Mouse (Mus musculus) embryo, embryonic 10.5 days (tissue): Measurements from ENCODE around the gene Galnt17.

Experiments
- DNase-seq: peaks from one replicate; pipeline ENCODE4 v3.0.0-alpha.2; 2015; ENCODE audit warnings: low spot score

Galnt17 gene

DNA sequence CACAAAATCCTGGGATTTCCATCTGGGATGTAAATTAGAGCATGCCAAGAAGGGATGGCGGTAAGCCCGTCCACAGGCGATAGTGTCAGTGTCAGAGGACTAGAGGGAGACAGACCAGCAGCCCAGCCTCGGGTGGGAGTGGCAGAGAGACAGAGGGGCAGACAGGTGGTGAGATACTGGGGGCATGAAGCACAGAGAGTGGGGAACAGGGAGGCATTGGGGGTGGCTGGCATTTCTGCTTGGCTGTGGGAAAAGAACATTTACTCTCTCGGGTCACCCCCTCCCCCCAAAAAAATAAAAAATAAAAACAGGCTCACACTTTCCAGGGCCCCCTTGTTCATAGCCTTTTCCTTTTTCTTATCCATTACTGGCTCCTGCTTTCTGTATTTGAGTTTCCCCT, 287.4 kb downstream of the Galnt17 start:
- no peak for DNase-seq

DNA sequence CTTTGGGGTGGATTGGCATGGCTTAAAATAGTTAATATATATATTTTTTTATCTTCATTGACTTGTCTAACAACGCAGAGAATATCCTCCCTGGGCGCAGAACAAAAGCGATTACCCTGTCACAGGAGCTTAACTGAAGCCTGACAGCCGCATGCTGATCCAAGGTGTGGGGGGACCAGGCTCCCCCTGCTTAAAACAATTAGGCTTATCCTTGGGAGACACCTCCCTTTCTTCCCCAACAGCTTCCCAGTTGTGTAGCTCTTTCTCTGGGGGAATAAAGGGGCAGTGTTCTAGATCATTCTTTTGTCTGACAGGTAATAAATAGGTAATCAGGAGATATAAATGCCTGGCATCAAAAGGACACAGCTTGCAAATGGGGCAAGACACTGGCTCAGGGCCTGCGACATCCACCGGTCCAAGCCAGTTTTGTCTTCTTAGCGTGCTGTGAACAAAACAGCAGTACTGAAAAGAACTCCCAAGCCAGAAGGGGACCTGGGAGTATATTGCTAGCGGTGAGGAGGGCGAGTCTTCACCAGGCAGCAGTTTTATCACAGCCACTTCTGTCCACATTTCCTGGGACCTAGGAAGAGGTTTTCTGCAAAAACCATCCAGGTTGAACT, 288.8 kb downstream of the Galnt17 start:
- DNase-seq, result no peak

DNA sequence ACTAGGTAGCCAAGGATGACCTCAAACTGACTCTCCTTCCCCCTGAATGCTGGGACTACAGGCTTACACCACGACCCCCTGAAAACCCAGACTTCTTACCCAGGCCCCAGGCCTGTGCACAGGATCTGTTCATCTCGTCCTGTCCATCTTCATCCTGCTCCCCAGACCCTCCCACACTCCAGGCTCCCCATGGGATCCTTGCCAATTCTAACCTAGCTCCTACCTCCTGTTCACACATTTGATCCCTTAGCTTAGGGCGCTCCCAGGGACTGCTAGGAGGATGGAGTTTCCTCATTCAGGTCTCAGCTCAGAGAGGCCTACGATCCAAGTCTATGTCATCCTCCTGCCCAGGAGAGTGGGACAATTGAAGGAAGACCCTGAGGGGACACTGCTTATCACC, 292.2 kb downstream of the Galnt17 start:
- DNase-seq, result no peak

DNA sequence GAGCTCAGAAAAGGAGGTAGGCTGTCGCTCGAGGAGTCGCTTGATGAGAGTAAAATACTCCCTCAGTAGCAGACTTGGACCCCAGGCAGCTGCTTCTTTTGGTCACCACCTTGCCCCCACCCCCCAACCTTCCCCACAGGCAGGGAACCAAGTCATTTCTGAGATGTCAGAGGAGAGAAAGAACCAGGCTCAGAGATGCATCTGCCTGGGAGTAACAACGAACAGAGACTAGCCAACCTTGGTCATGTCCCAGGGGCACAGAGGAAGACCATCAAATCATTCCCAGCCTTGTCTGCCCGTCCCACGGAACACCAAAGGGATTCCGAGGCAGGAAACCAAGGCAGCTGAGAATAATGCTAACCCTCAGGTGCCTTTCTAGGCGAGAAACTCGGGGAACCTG, 293.0 kb downstream of the Galnt17 start:
- no peak for DNase-seq

DNA sequence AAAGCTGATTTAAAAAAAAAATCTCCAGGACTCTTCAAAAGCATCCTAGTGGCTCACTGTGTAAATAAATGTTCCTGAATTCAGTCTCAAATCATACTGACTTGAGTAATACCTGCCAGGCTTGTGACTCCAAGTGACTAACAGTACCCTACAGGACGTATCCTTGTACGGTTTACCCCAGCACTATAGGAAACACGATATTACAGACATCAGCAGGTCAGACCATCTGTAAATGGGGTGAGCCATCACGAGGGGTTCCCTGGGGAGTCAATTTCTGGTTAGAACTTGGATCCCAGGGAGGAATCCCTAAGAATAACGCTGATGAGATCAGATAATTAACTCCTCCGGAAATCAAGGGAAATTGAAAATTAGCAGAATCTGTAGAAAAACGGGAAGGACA, 294.5 kb downstream of the Galnt17 start:
- DNase-seq, result no peak

DNA sequence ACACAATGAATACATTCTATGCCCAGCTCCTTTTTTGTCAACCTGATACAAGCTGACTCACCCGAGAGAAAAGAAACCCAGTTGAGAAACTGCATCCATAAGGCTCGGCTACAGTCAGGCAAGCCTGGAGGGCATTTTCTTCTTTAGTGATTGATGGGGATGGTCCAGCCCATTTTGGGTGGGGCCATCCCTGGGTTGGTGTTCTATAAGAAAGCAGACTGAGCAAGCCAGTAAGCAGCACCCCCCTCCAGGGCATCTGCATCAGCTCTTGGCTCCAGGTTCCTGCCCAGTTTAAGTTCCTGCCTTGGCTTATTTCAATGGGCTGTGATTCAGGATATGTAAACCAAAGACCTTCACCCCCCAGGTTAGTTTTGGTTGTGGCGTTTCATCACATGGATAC, 295.2 kb downstream of the Galnt17 start:
- no peak for DNase-seq

DNA sequence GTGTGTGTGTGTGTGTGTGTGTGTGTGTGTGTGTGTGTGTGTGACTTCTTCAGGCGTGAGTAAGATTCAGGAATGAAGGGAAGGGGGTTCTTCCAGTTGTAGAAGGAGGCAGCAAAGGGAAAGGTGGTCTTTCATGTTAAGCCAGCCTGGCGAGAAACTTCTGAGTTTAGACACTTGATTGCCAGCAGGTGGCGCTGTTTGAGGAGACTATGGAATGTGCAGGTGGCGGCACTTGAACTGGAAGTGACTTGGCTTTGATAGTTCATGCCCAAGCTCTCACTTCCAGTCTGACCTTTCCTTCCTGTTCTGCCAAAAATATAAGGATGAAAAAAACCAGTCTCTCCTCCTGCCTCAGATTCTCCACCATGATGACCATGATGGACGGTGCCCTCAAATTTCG, 298.8 kb downstream of the Galnt17 start:
- DNase-seq, result peak; percentile 66

GRCm38 (mm10) chr5:131008507-131008906, 299.8 kb downstream of the Galnt17 start:
- no peak for DNase-seq

DNA sequence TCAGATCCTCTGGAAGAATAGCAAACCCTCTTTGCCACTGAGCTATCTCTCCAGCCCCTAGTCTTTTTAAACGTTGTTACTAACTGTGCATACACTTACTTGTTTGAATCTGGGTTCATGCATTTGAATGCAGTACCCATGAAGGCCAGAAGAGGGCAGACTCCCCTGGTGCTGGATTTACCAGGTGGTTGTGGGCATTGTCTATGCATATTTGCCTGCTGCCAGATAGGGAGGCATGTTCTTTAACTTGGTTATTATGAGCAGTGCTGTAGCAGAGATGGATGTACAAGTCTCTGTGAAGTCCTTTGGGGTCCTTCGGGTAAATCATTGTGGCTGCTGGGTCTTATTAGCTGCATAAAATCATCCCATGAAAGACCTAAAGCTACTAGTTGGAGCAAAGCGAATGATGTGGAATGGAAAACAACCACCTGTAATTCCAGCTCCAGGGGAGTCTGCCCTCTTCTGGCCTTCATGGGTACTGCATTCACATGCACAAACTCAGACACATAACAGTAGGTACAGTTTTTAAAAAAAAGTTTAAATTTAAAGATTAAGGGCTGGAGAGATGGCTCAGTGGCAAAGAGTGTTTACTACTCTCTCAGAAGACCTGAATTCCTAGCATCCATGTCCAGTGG, 300.3 kb downstream of the Galnt17 start:
- peak; percentile 54 for DNase-seq

DNA sequence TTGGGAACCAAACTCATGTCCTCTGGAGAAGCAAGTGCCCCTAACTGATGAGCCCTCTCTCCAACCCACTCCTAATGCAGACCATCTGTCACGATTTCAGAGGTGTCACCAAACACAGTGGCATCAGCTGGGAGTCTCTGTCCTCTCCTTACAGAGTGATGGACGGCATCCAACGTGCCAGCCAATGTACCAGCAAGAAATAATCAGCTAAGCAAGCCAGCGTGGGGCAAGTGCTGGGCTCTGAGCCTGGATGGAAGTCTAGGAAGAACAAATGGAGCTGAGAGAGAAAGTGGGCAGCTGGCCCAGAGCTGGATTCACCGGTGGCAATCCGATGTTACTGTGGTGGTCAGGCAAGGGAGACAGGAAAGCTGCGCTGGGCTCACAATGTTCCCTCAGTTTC, 301.1 kb downstream of the Galnt17 start:
- no peak for DNase-seq

- no peak for DNase-seq
These were observed 301.8 kb downstream of the Galnt17 start for GRCm38 (mm10) chr5:131006524-131006923.

GRCm38 (mm10) chr5:131000572-131000971, 307.7 kb downstream of the Galnt17 start:
- DNase-seq, result no peak

GRCm38 (mm10) chr5:130979321-130979720, 329.0 kb downstream of the Galnt17 start:
- no peak for DNase-seq

GRCm38 (mm10) chr5:130978871-130979270, 329.4 kb downstream of the Galnt17 start:
- DNase-seq, result no peak

DNA sequence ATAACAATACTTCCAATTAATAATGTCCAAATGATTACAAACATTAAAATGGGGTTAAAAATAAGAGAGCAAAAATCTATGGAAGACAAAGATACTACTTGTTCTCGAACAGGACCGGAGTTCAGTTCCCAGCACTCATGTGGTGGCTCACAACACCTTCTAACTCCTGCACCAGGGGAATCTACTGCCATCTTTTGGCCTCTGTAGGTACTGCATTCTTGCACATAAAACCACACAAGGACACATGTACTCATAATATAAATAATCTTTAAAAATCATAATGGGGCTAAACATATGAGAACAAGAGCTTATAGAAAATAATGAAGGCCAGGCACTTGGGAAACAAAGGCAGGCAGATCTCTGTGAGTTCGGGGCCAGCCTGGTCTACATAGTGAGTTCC, 330.3 kb downstream of the Galnt17 start:
- no peak for DNase-seq

DNA sequence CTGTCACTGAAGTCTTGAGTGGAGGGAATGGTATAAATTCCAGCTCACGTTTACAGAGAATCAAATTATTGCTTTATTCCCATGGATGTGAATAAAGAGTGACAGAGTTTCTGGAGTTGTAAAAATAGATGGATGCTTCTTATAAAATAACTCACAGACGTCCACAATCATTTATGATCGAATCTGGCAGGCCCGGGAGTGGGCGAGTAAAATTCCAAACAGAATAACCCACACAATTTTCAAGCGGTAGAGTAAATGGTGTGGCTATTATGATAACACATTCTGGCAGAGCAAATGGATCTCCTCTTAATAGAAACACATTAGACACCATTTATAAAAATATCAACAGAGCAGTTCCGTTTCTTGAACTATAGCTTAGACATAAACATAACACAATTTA, 355.9 kb downstream of the Galnt17 start:
- no peak for DNase-seq

DNA sequence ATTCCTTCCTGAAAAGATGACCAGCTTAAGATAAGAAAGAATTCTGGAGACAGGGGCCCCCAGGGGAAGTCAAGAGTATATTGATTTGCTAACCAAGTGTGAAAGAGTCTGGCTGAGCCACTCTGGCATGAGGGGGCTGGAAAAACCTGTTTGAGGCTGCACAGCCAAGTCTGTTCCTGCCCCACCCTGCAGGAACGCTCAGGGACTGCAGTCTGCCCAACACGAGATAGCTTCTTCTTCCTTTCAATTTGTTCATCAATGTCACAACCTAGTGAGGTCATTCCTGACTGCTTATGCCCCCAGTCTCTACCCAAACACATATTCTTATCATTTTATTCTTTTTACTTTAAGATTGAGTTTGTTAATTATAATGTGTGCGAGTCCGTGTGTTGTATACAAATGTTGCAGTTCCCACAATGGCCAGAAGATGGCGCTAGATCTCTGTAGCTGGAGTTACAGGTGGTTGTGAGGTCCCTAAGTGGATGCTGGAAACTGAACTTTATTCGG, 357.4 kb downstream of the Galnt17 start:
- peak; percentile 55 for DNase-seq

DNA sequence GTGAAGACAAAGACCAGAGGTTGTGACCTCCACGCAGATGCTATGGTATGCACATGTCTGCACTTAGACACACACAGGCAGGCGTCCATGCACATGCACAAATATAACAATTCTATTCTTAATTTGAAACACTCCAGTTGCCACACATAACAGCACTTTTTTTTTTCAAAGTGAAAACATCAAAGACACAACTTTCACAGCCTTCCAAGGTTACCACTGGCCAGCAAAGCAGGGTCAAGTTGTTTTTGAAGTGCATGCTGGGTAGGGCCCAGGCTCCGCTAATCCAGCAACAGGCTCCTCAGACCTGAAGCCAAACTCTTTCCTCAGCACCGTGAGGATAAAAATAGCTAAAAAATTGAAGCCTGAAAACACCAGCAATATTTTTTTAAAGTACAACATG, 357.9 kb downstream of the Galnt17 start:
- peak; percentile 62 for DNase-seq

GRCm38 (mm10) chr5:130949710-130950109, 358.6 kb downstream of the Galnt17 start:
- DNase-seq, result no peak

DNA sequence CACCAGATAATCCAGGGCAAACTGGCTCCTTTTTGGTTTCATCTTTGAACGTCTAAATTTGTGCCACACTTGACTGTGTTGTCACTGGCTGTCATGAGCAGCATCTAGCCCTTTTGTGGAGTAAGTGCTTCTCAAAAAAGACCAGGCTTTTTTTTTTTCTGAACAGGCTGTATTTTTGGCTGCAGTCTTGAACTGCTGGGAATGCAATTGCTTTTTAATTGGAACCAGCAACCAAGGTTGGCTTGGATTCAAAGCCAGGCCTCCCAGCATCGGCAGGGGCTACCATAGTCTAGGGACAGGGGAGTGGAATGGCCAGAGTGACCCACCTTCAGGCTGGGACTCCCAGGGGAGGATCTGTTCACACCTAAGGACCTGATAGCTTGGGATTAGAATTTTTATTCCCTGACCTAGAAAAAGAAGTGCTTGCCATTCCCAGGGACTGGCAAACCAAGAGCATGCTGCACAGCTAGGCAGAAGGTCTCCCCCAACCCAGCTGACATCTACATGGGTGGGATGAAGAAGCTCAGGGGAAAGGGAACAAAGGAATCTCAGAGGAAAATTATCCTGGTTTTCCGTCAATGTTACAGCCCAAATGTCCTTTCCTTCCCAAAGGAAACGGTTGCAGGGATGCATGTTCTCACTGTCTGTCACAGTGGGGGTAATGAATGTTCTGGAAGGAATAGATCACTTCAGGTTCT, 369.2 kb downstream of the Galnt17 start:
- peak; percentile 64 for DNase-seq

DNA sequence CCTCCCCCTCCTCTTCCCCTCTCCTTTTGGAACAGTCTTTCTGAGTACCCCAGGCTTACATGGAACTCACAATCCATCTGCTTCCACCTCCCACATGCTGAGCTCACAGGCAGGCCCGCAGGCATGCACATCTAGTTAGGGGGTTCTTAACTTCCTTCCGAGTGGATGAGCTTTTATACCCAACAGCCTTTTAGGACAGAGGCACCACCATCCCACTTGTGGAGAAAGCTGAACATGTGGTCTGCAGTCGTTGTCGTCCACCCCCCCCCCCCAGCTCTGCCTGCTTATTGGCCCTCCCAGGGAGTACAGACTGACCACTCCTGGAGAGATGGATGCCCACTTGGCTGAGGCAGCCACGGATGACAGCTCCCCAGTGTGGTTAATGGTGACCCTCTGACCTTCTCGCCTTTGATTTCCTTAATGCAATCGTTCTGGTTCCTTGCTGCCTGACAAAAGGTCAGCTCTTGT, 370.0 kb downstream of the Galnt17 start:
- peak; percentile 96 for DNase-seq

- DNase-seq, result no peak
These were observed 377.3 kb downstream of the Galnt17 start for GRCm38 (mm10) chr5:130930999-130931398.

GRCm38 (mm10) chr5:130927794-130928149, 380.5 kb downstream of the Galnt17 start:
- DNase-seq, result no peak
